Mouse (Mus musculus): Measurements from ENCODE around the gene Naglu.

DNA sequence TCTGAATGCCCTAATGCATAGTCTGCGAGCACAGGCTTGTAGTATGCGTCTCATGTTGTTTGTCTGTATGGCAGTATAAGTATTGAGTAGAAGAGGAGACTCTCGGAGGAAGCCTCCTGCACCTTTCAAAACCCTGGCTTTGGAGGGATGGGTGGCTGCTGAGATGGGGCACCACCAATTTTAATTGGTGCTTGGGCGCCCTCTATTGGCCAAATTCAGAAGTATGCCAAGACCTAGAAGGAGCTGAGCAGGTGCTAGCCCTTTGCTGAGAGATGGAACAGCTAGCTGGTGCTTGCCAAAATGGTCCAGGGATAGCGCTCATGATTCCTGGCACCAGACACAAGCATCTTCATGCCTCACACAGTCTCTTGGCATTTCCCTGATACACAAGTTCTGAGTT, 12.0 kb upstream of the Naglu start:
- TF ChIP-seq CTCF (IDR thresholded peaks at IDR 0.05; ENCODE audit: borderline replicate concordance, extremely low read depth, insufficient read depth, insufficient read length) (peak; percentile 80), POLR2A (IDR thresholded peaks at IDR 0.05; ENCODE audit: borderline replicate concordance, extremely low read depth, insufficient read depth, insufficient read length, poor library complexity, severe bottlenecking) (no peak)

All from brain, embryonic 14.5 days (tissue).